Mouse (Mus musculus): ENCODE measurements around the gene Atp5g1. TPM values are rescaled to one million over a fixed set of nuclear protein-coding genes. Genes with fewer than 3 reads are reported as not detected.
A peak's percentile ranks its signal among the peaks of the same experiment; 100 is the strongest.
"Not testable (repeated sequence)": the region's sequence is repeated elsewhere in the genome, so short reads cannot be mapped to it uniquely, and the experiment has no call there.

Atp5g1 gene
- 100 to 1,000 TPM; 349 to 390 TPM for total RNA-seq (2021)

- DNase-seq: peak; percentile 98
- intact Hi-C loops (cut with DNase I): no loop called here
These were observed at the start of gene Atp5g1 for GRCm38 (mm10) chr11:96075509-96076220. Gene Atp5g1, minus strand, starts transcription at chr11:96075670.

- peak; percentile 30 for DNase-seq
- intact Hi-C loops (cut with DNase I): no loop called here
These were observed 48.8 kb upstream of the Atp5g1 start for GRCm38 (mm10) chr11:96124052-96124914.

GRCm38 (mm10) chr11:96122806-96123205 lies 47.3 kb upstream of the Atp5g1 start:
- intact Hi-C loops (cut with DNase I); DNase-seq: not testable (repeated sequence)

- intact Hi-C loops (cut with DNase I): no loop called here
- DNase-seq: no peak
These were observed 43.9 kb upstream of the Atp5g1 start for GRCm38 (mm10) chr11:96119401-96119800.

GRCm38 (mm10) chr11:96116925-96117324 lies 41.5 kb upstream of the Atp5g1 start:
- DNase-seq; intact Hi-C loops (cut with DNase I): not testable (repeated sequence)

GRCm38 (mm10) chr11:96116116-96116515 lies 40.6 kb upstream of the Atp5g1 start:
- DNase-seq: no peak
- intact Hi-C loops (cut with DNase I): no loop called here

GRCm38 (mm10) chr11:96115416-96115815 lies 39.9 kb upstream of the Atp5g1 start:
- intact Hi-C loops (cut with DNase I): no loop called here
- DNase-seq: no peak

GRCm38 (mm10) chr11:96114077-96114476 lies 38.6 kb upstream of the Atp5g1 start:
- intact Hi-C loops (cut with DNase I): no loop called here
- DNase-seq: no peak

GRCm38 (mm10) chr11:96111751-96112150 lies 36.3 kb upstream of the Atp5g1 start, which contains the start of gene Calcoco2:
Gene Calcoco2, minus strand, starts transcription at chr11:96111964.
- intact Hi-C loops (cut with DNase I): no loop called here

GRCm38 (mm10) chr11:96110950-96111349 lies 35.5 kb upstream of the Atp5g1 start:
- DNase-seq; intact Hi-C loops (cut with DNase I): not testable (repeated sequence)

More at GRCm38 (mm10) chr11:96111751-96112150, 36.3 kb upstream of the Atp5g1 start, which contains the start of gene Calcoco2:
- DNase-seq: no peak

GRCm38 (mm10) chr11:96108376-96108775 lies 32.9 kb upstream of the Atp5g1 start:
- DNase-seq: no peak
- intact Hi-C loops (cut with DNase I): no loop called here

- intact Hi-C loops (cut with DNase I): loop anchor here (5.0 kb wide), 1 partner anchor 34 kb away; no protein-coding TSS in a partner anchor
- peak; percentile 38 for DNase-seq
These were observed 17.9 kb upstream of the Atp5g1 start for GRCm38 (mm10) chr11:96093361-96093760.

GRCm38 (mm10) chr11:96092674-96093291 lies 17.3 kb upstream of the Atp5g1 start:
- intact Hi-C loops (cut with DNase I): loop anchor here (5.0 kb wide), 1 partner anchor 35 kb away; no protein-coding TSS in a partner anchor
- DNase-seq: no peak

GRCm38 (mm10) chr11:96091073-96091472 lies 15.6 kb upstream of the Atp5g1 start:
- no peak for DNase-seq
- intact Hi-C loops (cut with DNase I): loop anchor here (5.0 kb wide), 1 partner anchor 36 kb away; no protein-coding TSS in a partner anchor

- DNase-seq: no peak
- intact Hi-C loops (cut with DNase I): no loop called here
These were observed 12.5 kb upstream of the Atp5g1 start for GRCm38 (mm10) chr11:96087981-96088380.

GRCm38 (mm10) chr11:96082682-96083081 lies 7.2 kb upstream of the Atp5g1 start:
- no peak for DNase-seq
- intact Hi-C loops (cut with DNase I): no loop called here

- DNase-seq: no peak
- intact Hi-C loops (cut with DNase I): no loop called here
These were observed 5.3 kb upstream of the Atp5g1 start for GRCm38 (mm10) chr11:96080736-96081135.

GRCm38 (mm10) chr11:96076221-96077105 lies 993 bp upstream of the Atp5g1 start:
- intact Hi-C loops (cut with DNase I): no loop called here
- no peak for DNase-seq

GRCm38 (mm10) chr11:96075177-96075508 lies 327 bp downstream of the Atp5g1 start:
- no peak for DNase-seq
- intact Hi-C loops (cut with DNase I): no loop called here

Data from left cerebral cortex, postnatal 4 days (tissue).